ENCODE assay signal across 12 mouse cellular contexts in the genomic region with DNA sequence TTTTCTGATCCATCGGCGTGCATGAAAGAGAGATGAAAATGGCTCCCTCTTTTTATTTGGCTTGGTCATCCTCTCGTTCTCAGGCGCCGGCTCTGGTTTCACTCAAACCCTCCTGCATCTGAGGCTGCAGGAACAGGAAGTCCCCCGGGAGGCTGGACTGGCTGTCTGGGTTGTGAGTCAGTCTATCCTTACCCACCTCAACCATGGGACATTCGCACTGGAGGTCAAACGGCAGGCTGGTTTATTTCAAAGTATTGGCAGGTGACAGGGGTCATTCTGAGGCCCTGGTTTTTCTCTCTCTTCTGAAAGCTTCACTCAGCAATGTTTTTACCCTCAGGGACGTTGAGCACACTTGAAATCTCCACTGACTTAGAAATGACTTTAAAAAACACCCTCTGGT.
DNase-seq lines count a peak whose midpoint lies in the region; ATAC-seq and TF ChIP-seq lines count a peak whose summit lies in the region.
"Had no signal": no experiment of that assay in that cellular context is flagged by ENCODE, and none has a peak within 500 bp of the region (broad histone marks: within the 10 kb centered on the region; RNA-seq: fewer than 3 reads in every experiment).

No protein-coding gene starts in this region.

- TF ChIP-seq EP300 in liver, postnatal 0 days (IDR thresholded peaks at IDR 0.05; ENCODE audit: low read depth): no peak

- H3K4me1 ChIP-seq in liver, adult 2 months (ENCODE audit: control insufficient read depth, insufficient read depth, low read length): no peaks in the 10 kb centered on the region; the same call in 1 of the 2 replicates
- H3K4me1 ChIP-seq in liver, postnatal 0 days (ENCODE audit: insufficient read depth): no peaks in the 10 kb centered on the region

- intact Hi-C loops in gastrocnemius, adult 2 months (cut with DNase I): no loop called here
- intact Hi-C loops in heart, postnatal 36 days (cut with DNase I): no loop called here

- peak; percentile 10 for DNase-seq in liver, adult 2 months (ENCODE audit: extremely low read depth, low read depth, low spot score)
- DNase-seq in liver, postnatal 0 days: no peak
- DNase-seq in gastrocnemius, adult 2 months: peak; percentile 77
- peak; percentile 65 to 70 for DNase-seq in heart, postnatal 36 days
- peak; percentile 30 for DNase-seq in testis, postnatal 14 days (ENCODE audit: low spot score)
- no peak for DNase-seq in cerebellum, postnatal 10 days
- DNase-seq in left cerebral cortex, adult 8-10 months (ENCODE audit: low spot score in 2 of 2): no peak
- DNase-seq in Muller cell, postnatal 12 days (ENCODE audit: inconsistent ontology term): no peak
- DNase-seq: cerebellum, adult 8-10 months; kidney, adult 18-20 months; right cerebral cortex, postnatal 25 days had no signal

- TF ChIP-seq POLR2A in liver, adult 2 months (IDR thresholded peaks at IDR 0.05; ENCODE audit: extremely low read depth, insufficient read depth, low read length): no peak

- H3K79me2 ChIP-seq in liver, adult 2 months (ENCODE audit: control insufficient read depth, insufficient read depth, low read length): no peaks in the 10 kb centered on the region

- H3K4me2 ChIP-seq in liver, postnatal 0 days (ENCODE audit: low read depth, low read length): no peak overlapping the region

- H3K9me3 ChIP-seq in liver, postnatal 0 days (ENCODE audit: low read length): no peaks in the 10 kb centered on the region

- H3K36me3 ChIP-seq in liver, adult 2 months (ENCODE audit: control insufficient read depth, insufficient read depth, low read length): no peaks in the 10 kb centered on the region
- no peaks in the 10 kb centered on the region for H3K36me3 ChIP-seq in liver, postnatal 0 days (replicated peaks; ENCODE audit: insufficient read depth, low read length)

- 56% methylated on average over 9 of the region's 9 CpGs for WGBS in liver, adult 2 months
- 26% methylated on average over 9 of the region's 9 CpGs for WGBS in liver, postnatal 0 days (ENCODE audit: insufficient replicate concordance)

- ATAC-seq in liver, postnatal 0 days: no peak
- ATAC-seq: lung, postnatal 0 days had no signal

- H3K27me3 ChIP-seq in liver, adult 2 months (ENCODE audit: control insufficient read depth, insufficient read depth, low read length): no peaks in the 10 kb centered on the region
- H3K27me3 ChIP-seq in liver, postnatal 0 days (ENCODE audit: insufficient read depth, low read length): no peaks in the 10 kb centered on the region

- H3K9ac ChIP-seq in liver, adult 2 months (ENCODE audit: low read depth, low read length): no peak overlapping the region
- no peak overlapping the region for H3K9ac ChIP-seq in liver, postnatal 0 days (replicated peaks)

- H3K4me3 ChIP-seq in liver, adult 2 months (ENCODE audit: insufficient read depth, low read depth, low read length): no peak overlapping the region
- no peak overlapping the region for H3K4me3 ChIP-seq in liver, postnatal 0 days (ENCODE audit: low read depth, low read length)
- no peak overlapping the region for H3K4me3 ChIP-seq in gastrocnemius, adult 2 months

- TF ChIP-seq CTCF in liver, adult 2 months (IDR thresholded peaks at IDR 0.05; ENCODE audit: low read depth, low read length): no peak
- TF ChIP-seq CTCF in liver, postnatal 0 days (IDR thresholded peaks at IDR 0.05; ENCODE audit: low read depth): no peak
- no peak for TF ChIP-seq CTCF in gastrocnemius, adult 2 months (IDR thresholded peaks at IDR 0.05)

- H3K27ac ChIP-seq in liver, adult 2 months (replicated peaks; ENCODE audit: insufficient read depth, low read depth, low read length): no peak overlapping the region
- no peak overlapping the region for H3K27ac ChIP-seq in liver, postnatal 0 days (ENCODE audit: low read depth)
- no peak overlapping the region; the same call in 1 of the 2 replicates for H3K27ac ChIP-seq in gastrocnemius, adult 2 months

Comparison
In these comparisons a context has a peak if more than half of its experiments do, and no peak if none do; other contexts are left out.
1. DNase-seq: peak in liver, adult 2 months (single experiment), gastrocnemius, adult 2 months (single experiment), heart, postnatal 36 days (2 of 2) and testis, postnatal 14 days (single experiment); none in liver, postnatal 0 days (single experiment), cerebellum, postnatal 10 days (0 of 2), left cerebral cortex, adult 8-10 months (0 of 2) and Muller cell, postnatal 12 days (single experiment).